Mouse (Mus musculus) liver, adult 2 months (tissue): ENCODE measurements around the gene Gm37240.

Source experiments
- CTCF ChIP-seq: fragments of 200-500 bp; IDR thresholded peaks from 2 replicates; pipeline ENCODE4 v1.5.1; 2011; ENCODE audit warnings: low read depth, low read length, control low read depth
- POLR2A ChIP-seq: fragments of 200-500 bp; IDR thresholded peaks from 2 replicates; pipeline ENCODE4 v1.6.1; 2011; ENCODE audit warnings: low read length, control low read depth; ENCODE audit not compliant: insufficient read depth; ENCODE audit errors: extremely low read depth

DNA sequence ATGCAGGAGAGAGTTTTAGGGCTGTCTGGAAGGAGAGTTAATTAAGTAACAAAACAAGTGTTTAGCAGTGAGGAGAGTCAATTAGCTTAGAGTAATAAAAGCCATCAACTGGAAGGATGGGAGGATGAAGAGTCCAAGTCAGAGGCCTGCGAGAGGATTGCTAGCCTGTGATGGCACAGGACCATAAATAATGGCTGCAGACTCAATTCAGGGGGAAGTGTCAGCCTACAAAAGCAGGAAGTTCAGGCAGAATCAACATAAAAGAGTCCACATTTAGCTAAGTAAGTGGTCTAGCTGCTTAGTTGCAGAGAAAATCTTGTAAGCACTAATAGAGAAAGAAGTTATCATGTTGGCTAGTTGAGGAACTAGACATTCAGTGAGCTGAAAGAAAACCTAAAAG is 1019.3 kb downstream of the Gm37240 start:
- TF ChIP-seq POLR2A (no peak), CTCF (no peak)
